Mouse (Mus musculus) lung, embryonic 16.5 days (tissue): ENCODE results near the gene Man1c1. TPM values are rescaled to one million over a fixed set of nuclear protein-coding genes. Genes with fewer than 3 reads are reported as not detected.

Experiments
- ATAC-seq: fragments of 200-750 bp; cut with Nextera tagmentation; 2 replicates; pipeline ENCODE4 v1.8.0; 2017; ENCODE audit warnings: low read depth, mild to moderate bottlenecking, moderate library complexity
- H3K27ac ChIP-seq: fragments of 300-500 bp; sonication (generic); 2 replicates; pipeline ENCODE4 v1.5.1; 2014; ENCODE audit warnings: mild to moderate bottlenecking, control low read depth, low read length
- H3K27me3 ChIP-seq: fragments of 300-500 bp; sonication (generic); 2 replicates; pipeline ENCODE4 v1.6.1; 2014; ENCODE audit warnings: low read depth, low read length, mixed read lengths; ENCODE audit not compliant: control insufficient read depth, insufficient read depth
- H3K36me3 ChIP-seq: fragments of 300-500 bp; sonication (generic); 2 replicates; pipeline ENCODE4 v1.6.1; 2014; ENCODE audit warnings: low read length; ENCODE audit not compliant: control insufficient read depth, insufficient read depth
- H3K4me1 ChIP-seq: fragments of 300-500 bp; sonication (generic); replicated peaks from 2 replicates; pipeline ENCODE4 v1.6.1; 2014; ENCODE audit warnings: low read length, mixed read lengths; ENCODE audit not compliant: control insufficient read depth, insufficient read depth
- H3K4me2 ChIP-seq: fragments of 300-500 bp; sonication (generic); 2 replicates; pipeline ENCODE4 v1.6.1; 2014; ENCODE audit warnings: low read depth, low read length, control low read depth
- H3K4me3 ChIP-seq: fragments of 300-500 bp; sonication (generic); 2 replicates; pipeline ENCODE4 v1.5.1; 2014; ENCODE audit warnings: mild to moderate bottlenecking, low read length, control low read depth
- H3K9ac ChIP-seq: fragments of 300-500 bp; sonication (generic); 2 replicates; pipeline ENCODE4 v1.6.1; 2014; ENCODE audit warnings: low read length, control low read depth
- H3K9me3 ChIP-seq: fragments of 300-500 bp; sonication (generic); 2 replicates; pipeline ENCODE4 v1.6.1; 2016; ENCODE audit warnings: low read length; ENCODE audit not compliant: control insufficient read depth
- WGBS: fragments of 180-500 bp; shearing (Covaris S2); extraction: QIAGEN DNeasy Blood & Tissue Kit; methylation state at CpG from one replicate; pipeline ENCODE4 v1.1.7; 2014; 5-methylcytosine and 5-hydroxymethylcytosine counted together
- polyA plus RNA-seq: library from polyadenylated mRNA; unstranded; fragments of >200 nt; fragmentation: Nextera tagmentation; extraction: Ambion mirVana; gene quantifications from 2 replicates; pipeline ENCODE4 v1.2.1, GENCODE M21; 2015

Gene Man1c1
- polyA plus RNA-seq, 1 experiment from 2014 or later, result 2.1 TPM

DNA sequence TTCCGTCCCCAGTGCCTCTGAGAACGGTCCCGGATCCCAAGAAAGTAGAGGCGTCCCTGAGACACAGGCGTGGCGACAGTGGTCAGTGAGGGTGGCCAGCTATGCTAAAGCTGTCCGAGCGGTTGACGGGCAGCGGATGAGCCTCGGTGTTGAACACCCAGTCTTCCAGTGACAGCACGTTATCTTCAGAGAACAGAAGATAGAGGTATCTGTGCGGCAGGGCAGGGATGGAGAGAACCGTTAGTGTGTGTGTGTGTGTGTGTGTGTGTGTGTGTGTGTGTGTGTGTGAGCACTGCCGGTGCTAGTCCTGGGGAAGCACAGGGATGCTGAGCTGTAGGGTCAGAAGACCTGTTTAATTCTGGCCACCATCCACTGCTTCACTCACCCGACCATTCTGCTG lies 140.5 kb downstream of the Man1c1 start:
- no peak overlapping the region for H3K27ac ChIP-seq
- H3K36me3 ChIP-seq, result no peaks in the 10 kb centered on the region; the same call in 1 of the 2 replicates
- ATAC-seq, result no peak
- peaks cover 3% of the 10 kb centered on the region; the same call in 1 of the 2 replicates for H3K4me1 ChIP-seq
- H3K9me3 ChIP-seq, result no peaks in the 10 kb centered on the region
- WGBS, result 81% methylated on average over 15 of the region's 16 CpGs
- no peak overlapping the region for H3K4me2 ChIP-seq
- no peak overlapping the region for H3K4me3 ChIP-seq
- H3K27me3 ChIP-seq, result no peaks in the 10 kb centered on the region
- no peak overlapping the region for H3K9ac ChIP-seq

GRCm38 (mm10) chr4:134562014-134562413 lies 142.1 kb downstream of the Man1c1 start:
- ATAC-seq, result no peak
- H3K27me3 ChIP-seq, result no peaks in the 10 kb centered on the region
- H3K4me3 ChIP-seq, result no peak overlapping the region
- H3K36me3 ChIP-seq, result no peaks in the 10 kb centered on the region; the same call in 1 of the 2 replicates
- H3K9ac ChIP-seq, result no peak overlapping the region
- 71% methylated on average over 2 of the region's 2 CpGs for WGBS
- H3K9me3 ChIP-seq, result no peaks in the 10 kb centered on the region
- no peak overlapping the region for H3K27ac ChIP-seq
- peaks cover 7% of the 10 kb centered on the region; the same call in 1 of the 2 replicates for H3K4me1 ChIP-seq
- no peak overlapping the region for H3K4me2 ChIP-seq

GRCm38 (mm10) chr4:134560699-134561098 lies 143.4 kb downstream of the Man1c1 start:
- ATAC-seq, result no peak

GRCm38 (mm10) chr4:134559154-134559553 lies 144.9 kb downstream of the Man1c1 start:
- ATAC-seq, result no peak

More at GRCm38 (mm10) chr4:134560699-134561098, 143.4 kb downstream of the Man1c1 start:
- Histone ChIP-seq H3K4me2 (no peak overlapping the region), H3K27me3 (no peaks in the 10 kb centered on the region), H3K4me1 (peaks cover 7% of the 10 kb centered on the region; the same call in 1 of the 2 replicates), H3K4me3 (no peak overlapping the region), H3K9ac (no peak overlapping the region), H3K36me3 (no peaks in the 10 kb centered on the region; the same call in 1 of the 2 replicates), H3K9me3 (no peaks in the 10 kb centered on the region), H3K27ac (no peak overlapping the region)
- WGBS, result 91% methylated on average over 8 of the region's 8 CpGs

DNA sequence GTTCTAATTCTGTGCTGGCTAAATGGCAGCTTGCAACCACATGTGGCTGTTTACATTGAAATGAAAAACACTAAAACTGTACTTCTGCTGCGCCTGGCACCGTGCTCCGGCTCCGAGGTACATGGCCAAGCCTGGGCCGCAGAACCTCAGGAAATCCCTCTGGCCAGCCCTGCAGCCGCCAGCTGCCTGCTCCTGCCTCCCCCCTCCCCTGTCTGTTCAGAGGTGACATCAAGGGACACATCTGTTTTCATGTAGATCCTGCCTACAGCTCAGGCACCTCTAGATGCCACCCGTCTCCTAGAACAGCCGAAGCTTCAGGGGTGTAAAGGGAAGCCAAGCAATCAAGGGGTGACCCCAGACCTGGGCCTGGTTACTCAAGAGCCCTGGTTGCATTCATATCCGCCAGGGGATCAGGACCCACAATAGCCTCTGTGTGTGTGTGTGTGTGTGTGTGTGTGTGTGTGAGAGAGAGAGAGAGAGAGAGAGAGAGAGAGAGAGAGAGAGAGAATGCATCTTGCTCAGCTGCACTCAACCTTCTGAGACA lies 145.4 kb downstream of the Man1c1 start:
- H3K36me3 ChIP-seq, result no peaks in the 10 kb centered on the region
- no peaks in the 10 kb centered on the region for H3K9me3 ChIP-seq
- no peaks in the 10 kb centered on the region for H3K27me3 ChIP-seq
- peak overlapping the region; percentile 6; the same call in 1 of the 2 replicates for H3K27ac ChIP-seq
- H3K4me3 ChIP-seq, result no peak overlapping the region
- peak; percentile 60; the same call in 1 of the 2 replicates for ATAC-seq
- H3K4me1 ChIP-seq, result peaks cover 7% of the 10 kb centered on the region; the same call in 1 of the 2 replicates
- WGBS, result 38% methylated on average over 9 of the region's 9 CpGs
- H3K4me2 ChIP-seq, result no peak overlapping the region
- no peak overlapping the region for H3K9ac ChIP-seq

More at GRCm38 (mm10) chr4:134559154-134559553, 144.9 kb downstream of the Man1c1 start:
- Histone ChIP-seq H3K4me2 (no peak overlapping the region), H3K27ac (no peak overlapping the region), H3K27me3 (no peaks in the 10 kb centered on the region), H3K9me3 (no peaks in the 10 kb centered on the region), H3K4me3 (no peak overlapping the region), H3K36me3 (no peaks in the 10 kb centered on the region), H3K4me1 (peaks cover 7% of the 10 kb centered on the region; the same call in 1 of the 2 replicates), H3K9ac (no peak overlapping the region)
- 74% methylated on average over 7 of the region's 7 CpGs for WGBS

GRCm38 (mm10) chr4:134557626-134558249 lies 146.4 kb downstream of the Man1c1 start:
- H3K4me3 ChIP-seq, result no peak overlapping the region
- no peaks in the 10 kb centered on the region for H3K36me3 ChIP-seq
- no peaks in the 10 kb centered on the region for H3K27me3 ChIP-seq
- WGBS, result 15% methylated on average over 16 of the region's 16 CpGs
- no peak for ATAC-seq
- no peaks in the 10 kb centered on the region for H3K9me3 ChIP-seq
- H3K4me2 ChIP-seq, result no peak overlapping the region
- H3K27ac ChIP-seq, result peak overlapping the region; percentile 46; the same call in 1 of the 2 replicates
- peak overlapping the region; percentile 24; the same call in 1 of the 2 replicates for H3K9ac ChIP-seq
- peaks cover 7% of the 10 kb centered on the region; the same call in 1 of the 2 replicates for H3K4me1 ChIP-seq

DNA sequence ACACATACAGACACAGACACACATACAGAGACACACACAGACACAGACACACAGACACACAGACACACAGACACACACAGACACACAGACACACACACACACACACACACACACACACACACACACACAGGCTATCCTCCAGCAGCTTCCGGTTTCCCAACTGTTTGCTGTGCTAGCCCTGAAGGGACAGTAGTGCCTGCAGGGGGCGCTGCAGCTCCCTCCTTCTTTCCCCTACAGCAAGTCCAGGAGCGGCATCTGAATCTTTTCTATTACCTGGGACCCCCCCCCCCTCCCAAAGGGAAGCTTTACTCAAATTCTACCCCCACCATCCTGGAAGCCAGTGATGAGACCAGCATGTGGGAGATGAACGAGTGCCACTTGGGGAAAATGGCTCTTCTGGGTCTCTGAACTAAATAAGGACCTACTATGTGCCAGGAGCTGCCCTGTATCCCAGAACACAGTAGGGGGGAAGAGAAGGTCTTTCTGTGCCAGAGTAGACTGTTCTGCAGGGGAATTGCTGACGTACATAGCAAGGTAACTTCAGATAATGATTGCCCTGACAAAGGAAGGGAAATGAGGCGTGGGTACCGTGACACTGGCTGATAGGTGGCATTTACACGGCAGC lies 148.0 kb downstream of the Man1c1 start:
- Histone ChIP-seq H3K9ac (no peak overlapping the region), H3K27ac (no peak overlapping the region), H3K27me3 (no peaks in the 10 kb centered on the region), H3K4me3 (no peak overlapping the region), H3K36me3 (no peaks in the 10 kb centered on the region), H3K4me1 (peaks cover 15% of the 10 kb centered on the region), H3K4me2 (no peak overlapping the region), H3K9me3 (no peaks in the 10 kb centered on the region)
- ATAC-seq, result no peak
- WGBS, result 64% methylated on average over 8 of the region's 8 CpGs

DNA sequence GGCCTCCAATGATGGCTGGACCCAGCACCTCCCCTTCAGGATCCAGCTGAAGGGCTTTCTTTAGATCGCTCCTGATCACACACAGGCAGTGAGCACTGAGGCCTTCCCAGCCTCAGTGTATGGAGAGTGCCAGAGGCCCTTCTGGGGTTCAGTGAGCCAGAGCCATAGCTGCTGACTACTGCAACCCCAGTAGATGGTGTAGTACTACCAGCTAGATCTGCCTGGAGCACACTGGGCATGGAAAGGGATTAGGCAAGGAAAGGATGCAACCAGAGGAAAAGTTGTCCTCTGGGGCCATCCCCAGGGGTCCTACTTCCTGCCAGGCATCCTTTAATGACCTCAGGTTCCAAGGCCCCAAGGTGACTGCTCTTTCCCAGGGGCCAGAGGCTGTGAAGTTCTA lies 150.5 kb downstream of the Man1c1 start:
- Histone ChIP-seq H3K4me1 (peaks cover 20% of the 10 kb centered on the region), H3K9me3 (peaks cover 7% of the 10 kb centered on the region), H3K4me3 (no peak overlapping the region), H3K9ac (no peak overlapping the region), H3K4me2 (no peak overlapping the region), H3K27me3 (no peaks in the 10 kb centered on the region), H3K36me3 (peaks cover 8% of the 10 kb centered on the region), H3K27ac (no peak overlapping the region)
- ATAC-seq, result no peak
- WGBS, result 79% methylated on average over 1 of the region's 1 CpGs
